Mouse (Mus musculus): ENCODE measurements around the gene Slc43a3. TPM values are rescaled to one million over a fixed set of nuclear protein-coding genes. Genes with fewer than 3 reads are reported as not detected.

The Slc43a3 gene
- polyA plus RNA-seq, 2 experiments: 32.1 to 73.2 TPM

DNA sequence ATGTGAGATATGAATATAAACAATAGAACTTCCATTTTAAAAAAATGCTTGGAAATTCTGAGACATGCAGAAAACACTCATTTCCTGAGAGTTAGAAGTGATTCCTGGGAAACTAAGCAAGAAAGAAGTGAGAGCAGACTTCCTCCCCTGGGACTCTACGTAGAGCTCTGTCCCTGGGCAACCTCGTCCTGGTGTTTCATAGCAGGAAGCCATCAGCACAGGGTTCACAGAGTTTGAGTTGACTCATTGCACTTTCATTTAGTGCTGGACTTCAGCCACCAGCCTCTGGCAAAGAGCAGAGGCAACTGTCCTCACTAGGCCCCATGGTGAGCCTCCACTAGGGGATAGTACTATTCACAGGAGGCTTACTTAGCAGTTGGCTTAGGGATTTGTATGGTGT is 24.9 kb downstream of the Slc43a3 start:
- DNase-seq (ENCODE audit: low spot score): peak; percentile 21
- 56% methylated on average over 2 of the region's 2 CpGs for WGBS
- ATAC-seq (ENCODE audit: low FRiP score, low read depth): no peak

GRCm38 (mm10) chr2:84961901-84962300 is 25.5 kb downstream of the Slc43a3 start:
- H3K4me1 ChIP-seq (ENCODE audit: control insufficient read depth, insufficient read depth, low read length): no peaks in the 10 kb centered on the region
- H3K27me3 ChIP-seq (ENCODE audit: control insufficient read depth, insufficient read depth, low read length): no peaks in the 10 kb centered on the region
- peaks cover 9% of the 10 kb centered on the region for H3K36me3 ChIP-seq (ENCODE audit: control insufficient read depth, insufficient read depth, low read length)
- H3K4me2 ChIP-seq (replicated peaks; ENCODE audit: low read depth, low read length, severe bottlenecking): no peak overlapping the region
- no peaks in the 10 kb centered on the region for H3K9me3 ChIP-seq (ENCODE audit: control insufficient read depth, low read length)
- DNase-seq (ENCODE audit: low spot score): no peak
- TF ChIP-seq POLR2A (IDR thresholded peaks at IDR 0.05; ENCODE audit: borderline replicate concordance, extremely low read depth, insufficient read depth, insufficient read length): no peak
- no peak overlapping the region for H3K4me3 ChIP-seq (replicated peaks; ENCODE audit: low read length)
- no peak overlapping the region for H3K9ac ChIP-seq (ENCODE audit: low read depth, low read length, severe bottlenecking)
- 80% methylated on average over 3 of the region's 3 CpGs for WGBS
- no peak overlapping the region for H3K27ac ChIP-seq (replicated peaks; ENCODE audit: low read depth, low read length)
- ATAC-seq (ENCODE audit: low FRiP score, low read depth): no peak

More for the DNA sequence above, 24.9 kb downstream of the Slc43a3 start:
- Histone ChIP-seq H3K4me3 (replicated peaks; ENCODE audit: low read length) (no peak overlapping the region), H3K27me3 (ENCODE audit: control insufficient read depth, insufficient read depth, low read length) (no peaks in the 10 kb centered on the region), H3K9me3 (ENCODE audit: control insufficient read depth, low read length) (no peaks in the 10 kb centered on the region), H3K9ac (ENCODE audit: low read depth, low read length, severe bottlenecking) (no peak overlapping the region), H3K27ac (replicated peaks; ENCODE audit: low read depth, low read length) (no peak overlapping the region), H3K4me1 (ENCODE audit: control insufficient read depth, insufficient read depth, low read length) (no peaks in the 10 kb centered on the region), H3K36me3 (ENCODE audit: control insufficient read depth, insufficient read depth, low read length) (peaks cover 15% of the 10 kb centered on the region), H3K4me2 (replicated peaks; ENCODE audit: low read depth, low read length, severe bottlenecking) (no peak overlapping the region)
- TF ChIP-seq POLR2A (IDR thresholded peaks at IDR 0.05; ENCODE audit: borderline replicate concordance, extremely low read depth, insufficient read depth, insufficient read length): no peak

DNA sequence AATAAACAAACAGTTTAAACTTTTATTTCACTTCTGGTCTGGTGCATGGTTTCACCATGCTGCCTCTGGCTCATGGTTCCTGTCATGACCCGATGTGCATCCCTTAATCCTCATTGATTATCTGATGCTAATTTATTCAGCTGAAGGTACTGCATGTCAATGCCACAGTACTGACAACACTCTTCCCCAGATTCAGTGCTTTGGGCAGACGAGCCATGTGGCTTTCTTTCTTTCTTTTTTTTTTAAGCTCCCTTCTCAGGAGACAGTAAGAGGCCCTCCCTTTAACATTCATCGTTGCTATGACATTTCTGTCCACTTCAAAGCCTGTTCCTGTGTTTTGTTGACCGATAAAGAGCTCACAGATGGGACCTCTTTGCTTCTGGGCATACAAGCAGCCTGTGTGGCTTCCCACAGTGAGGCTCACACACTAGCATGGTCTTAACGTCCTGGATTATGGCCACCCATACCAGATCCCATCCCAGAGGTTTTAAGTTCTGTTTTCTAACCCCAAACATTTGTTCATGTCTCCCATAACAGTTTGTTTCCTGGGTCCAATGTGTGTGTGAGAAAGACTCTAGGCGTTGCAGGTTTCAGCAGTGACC is 26.6 kb downstream of the Slc43a3 start:
- no peak overlapping the region for H3K27ac ChIP-seq (replicated peaks; ENCODE audit: low read depth, low read length)
- H3K4me2 ChIP-seq (replicated peaks; ENCODE audit: low read depth, low read length, severe bottlenecking): no peak overlapping the region
- H3K4me1 ChIP-seq (ENCODE audit: control insufficient read depth, insufficient read depth, low read length): no peaks in the 10 kb centered on the region
- no peaks in the 10 kb centered on the region for H3K27me3 ChIP-seq (ENCODE audit: control insufficient read depth, insufficient read depth, low read length)
- H3K4me3 ChIP-seq (replicated peaks; ENCODE audit: low read length): no peak overlapping the region
- H3K9me3 ChIP-seq (ENCODE audit: control insufficient read depth, low read length): no peaks in the 10 kb centered on the region
- 42% methylated on average over 6 of the region's 6 CpGs for WGBS
- no peak for DNase-seq (ENCODE audit: low spot score)
- ATAC-seq (ENCODE audit: low FRiP score, low read depth): no peak
- H3K36me3 ChIP-seq (ENCODE audit: control insufficient read depth, insufficient read depth, low read length): peaks cover under 1% of the 10 kb centered on the region
- no peak for TF ChIP-seq POLR2A (IDR thresholded peaks at IDR 0.05; ENCODE audit: borderline replicate concordance, extremely low read depth, insufficient read depth, insufficient read length)
- H3K9ac ChIP-seq (ENCODE audit: low read depth, low read length, severe bottlenecking): no peak overlapping the region

- Histone ChIP-seq H3K4me2 (replicated peaks; ENCODE audit: low read depth, low read length, severe bottlenecking) (no peak overlapping the region), H3K4me3 (replicated peaks; ENCODE audit: low read length) (no peak overlapping the region), H3K4me1 (ENCODE audit: control insufficient read depth, insufficient read depth, low read length) (no peaks in the 10 kb centered on the region), H3K36me3 (ENCODE audit: control insufficient read depth, insufficient read depth, low read length) (no peaks in the 10 kb centered on the region), H3K27me3 (ENCODE audit: control insufficient read depth, insufficient read depth, low read length) (no peaks in the 10 kb centered on the region), H3K27ac (replicated peaks; ENCODE audit: low read depth, low read length) (no peak overlapping the region), H3K9ac (ENCODE audit: low read depth, low read length, severe bottlenecking) (no peak overlapping the region), H3K9me3 (ENCODE audit: control insufficient read depth, low read length) (no peaks in the 10 kb centered on the region)
- no peak for ATAC-seq (ENCODE audit: low FRiP score, low read depth)
- WGBS: 76% methylated on average over 7 of the region's 7 CpGs
- DNase-seq (ENCODE audit: low spot score): no peak
- no peak for TF ChIP-seq POLR2A (IDR thresholded peaks at IDR 0.05; ENCODE audit: borderline replicate concordance, extremely low read depth, insufficient read depth, insufficient read length)
Measured at GRCm38 (mm10) chr2:84964111-84964801, 27.9 kb downstream of the Slc43a3 start.

- WGBS: 73% methylated on average over 5 of the region's 5 CpGs
- no peak for ATAC-seq (ENCODE audit: low FRiP score, low read depth)
- no peaks in the 10 kb centered on the region for H3K4me1 ChIP-seq (ENCODE audit: control insufficient read depth, insufficient read depth, low read length)
Measured at GRCm38 (mm10) chr2:84967318-84967991, 31.1 kb downstream of the Slc43a3 start.

More at GRCm38 (mm10) chr2:84967318-84967991, 31.1 kb downstream of the Slc43a3 start:
- Histone ChIP-seq H3K4me3 (replicated peaks; ENCODE audit: low read length) (no peak overlapping the region), H3K27ac (replicated peaks; ENCODE audit: low read depth, low read length) (no peak overlapping the region), H3K36me3 (ENCODE audit: control insufficient read depth, insufficient read depth, low read length) (no peaks in the 10 kb centered on the region), H3K9ac (ENCODE audit: low read depth, low read length, severe bottlenecking) (no peak overlapping the region), H3K9me3 (ENCODE audit: control insufficient read depth, low read length) (no peaks in the 10 kb centered on the region), H3K27me3 (ENCODE audit: control insufficient read depth, insufficient read depth, low read length) (no peaks in the 10 kb centered on the region), H3K4me2 (replicated peaks; ENCODE audit: low read depth, low read length, severe bottlenecking) (no peak overlapping the region)
- no peak for DNase-seq (ENCODE audit: low spot score)
- no peak for TF ChIP-seq POLR2A (IDR thresholded peaks at IDR 0.05; ENCODE audit: borderline replicate concordance, extremely low read depth, insufficient read depth, insufficient read length)

Data from limb, embryonic 14.5 days (tissue).